Mouse (Mus musculus) kidney, adult 18-20 months (tissue): ENCODE measurements around the gene Scrt2.

Experiments
- DNase-seq: peaks from one replicate; pipeline ENCODE4 v3.0.0; 2021

Gene Scrt2

GRCm38 (mm10) chr2:152082456-152083285 lies 1.3 kb downstream of the Scrt2 start:
- no peak for DNase-seq

- DNase-seq, result no peak
Measured at GRCm38 (mm10) chr2:152083411-152083810, 2.1 kb downstream of the Scrt2 start.

- DNase-seq, result no peak
Measured at GRCm38 (mm10) chr2:152084298-152084697, 3.0 kb downstream of the Scrt2 start.

- no peak for DNase-seq
Measured at GRCm38 (mm10) chr2:152085414-152085813, 4.1 kb downstream of the Scrt2 start.

GRCm38 (mm10) chr2:152086451-152086850 lies 5.1 kb downstream of the Scrt2 start:
- DNase-seq, result no peak

GRCm38 (mm10) chr2:152087111-152087510 lies 5.8 kb downstream of the Scrt2 start:
- no peak for DNase-seq

- DNase-seq, result peak; percentile 75
Measured at GRCm38 (mm10) chr2:152089078-152089477, 7.7 kb downstream of the Scrt2 start.

GRCm38 (mm10) chr2:152089581-152089980 lies 8.3 kb downstream of the Scrt2 start:
- no peak for DNase-seq

- DNase-seq, result no peak
Measured at GRCm38 (mm10) chr2:152090486-152090885, 9.2 kb downstream of the Scrt2 start.

- DNase-seq, result no peak
Measured at GRCm38 (mm10) chr2:152091342-152092056, 10.2 kb downstream of the Scrt2 start.

- DNase-seq, result no peak
Measured at GRCm38 (mm10) chr2:152092927-152093326, 11.6 kb downstream of the Scrt2 start.

GRCm38 (mm10) chr2:152093356-152093792 lies 12.0 kb downstream of the Scrt2 start:
- no peak for DNase-seq

- DNase-seq, result no peak
Measured at GRCm38 (mm10) chr2:152094856-152095545, 13.7 kb downstream of the Scrt2 start.

- DNase-seq, result no peak
Measured at GRCm38 (mm10) chr2:152096922-152097321, 15.6 kb downstream of the Scrt2 start.

- no peak for DNase-seq
Measured at GRCm38 (mm10) chr2:152097916-152098315, 16.6 kb downstream of the Scrt2 start.

- no peak for DNase-seq
Measured at GRCm38 (mm10) chr2:152099538-152099937, 18.2 kb downstream of the Scrt2 start.

- DNase-seq, result no peak
Measured at GRCm38 (mm10) chr2:152101761-152102160, 20.4 kb downstream of the Scrt2 start.

- DNase-seq, result no peak
Measured at GRCm38 (mm10) chr2:152102369-152102768, 21.0 kb downstream of the Scrt2 start.

- no peak for DNase-seq
Measured at GRCm38 (mm10) chr2:152104711-152105317, 23.5 kb downstream of the Scrt2 start.

- DNase-seq, result peak; percentile 91
Measured at GRCm38 (mm10) chr2:152105318-152106224, 24.2 kb downstream of the Scrt2 start, which contains the start of gene Srxn1. Gene Srxn1, plus strand, starts transcription at chr2:152105516.

GRCm38 (mm10) chr2:152106225-152106595 lies 24.9 kb downstream of the Scrt2 start:
- DNase-seq, result no peak

- DNase-seq, result no peak
Measured at GRCm38 (mm10) chr2:152106597-152106996, 25.3 kb downstream of the Scrt2 start.
